Mouse (Mus musculus): Measurements from ENCODE around the gene Tubb4a.
"Not testable (repeated sequence)": the region's sequence is repeated elsewhere in the genome, so short reads cannot be mapped to it uniquely, and the experiment has no call there.

Gene Tubb4a

GRCm38 (mm10) chr17:57087049-57087832 is at the start of gene Tubb4a:
Tubb4a (minus strand) TSS chr17:57087782.
- DNase-seq (ENCODE audit: low read depth, low spot score), result no peak

- DNase-seq (ENCODE audit: low read depth, low spot score), result no peak
These were observed 48.1 kb upstream of the Tubb4a start for GRCm38 (mm10) chr17:57135635-57136034.

- no peak for DNase-seq (ENCODE audit: low read depth, low spot score)
These were observed 47.1 kb upstream of the Tubb4a start for GRCm38 (mm10) chr17:57134693-57135092.

- not testable (repeated sequence) for DNase-seq (ENCODE audit: low read depth, low spot score)
These were observed 46.4 kb upstream of the Tubb4a start for GRCm38 (mm10) chr17:57134021-57134420.

GRCm38 (mm10) chr17:57131793-57132192 is 44.2 kb upstream of the Tubb4a start:
- DNase-seq (ENCODE audit: low read depth, low spot score), result no peak

- DNase-seq (ENCODE audit: low read depth, low spot score), result no peak
These were observed 38.5 kb upstream of the Tubb4a start for GRCm38 (mm10) chr17:57125853-57126622.

GRCm38 (mm10) chr17:57124792-57125191 is 37.2 kb upstream of the Tubb4a start:
- no peak for DNase-seq (ENCODE audit: low read depth, low spot score)

GRCm38 (mm10) chr17:57123192-57124118 is 35.9 kb upstream of the Tubb4a start:
- DNase-seq (ENCODE audit: low read depth, low spot score), result no peak

- DNase-seq (ENCODE audit: low read depth, low spot score), result peak; percentile 70
These were observed 34.3 kb upstream of the Tubb4a start for GRCm38 (mm10) chr17:57121856-57122255.

GRCm38 (mm10) chr17:57118524-57119349 is 31.2 kb upstream of the Tubb4a start:
- peak; percentile 94 for DNase-seq (ENCODE audit: low read depth, low spot score)

GRCm38 (mm10) chr17:57116801-57117200 is 29.2 kb upstream of the Tubb4a start:
- DNase-seq (ENCODE audit: low read depth, low spot score), result no peak

- no peak for DNase-seq (ENCODE audit: low read depth, low spot score)
These were observed 25.3 kb upstream of the Tubb4a start for GRCm38 (mm10) chr17:57112768-57113474.

GRCm38 (mm10) chr17:57110005-57110404 is 22.4 kb upstream of the Tubb4a start:
- DNase-seq (ENCODE audit: low read depth, low spot score), result no peak

GRCm38 (mm10) chr17:57108666-57109171 is 21.1 kb upstream of the Tubb4a start:
- no peak for DNase-seq (ENCODE audit: low read depth, low spot score)

- DNase-seq (ENCODE audit: low read depth, low spot score), result no peak
These were observed 20.6 kb upstream of the Tubb4a start for GRCm38 (mm10) chr17:57108040-57108665.

- no peak for DNase-seq (ENCODE audit: low read depth, low spot score)
These were observed 19.5 kb upstream of the Tubb4a start for GRCm38 (mm10) chr17:57107064-57107463.

- no peak for DNase-seq (ENCODE audit: low read depth, low spot score)
These were observed 18.4 kb upstream of the Tubb4a start for GRCm38 (mm10) chr17:57106035-57106368.

GRCm38 (mm10) chr17:57105181-57106034 is 17.8 kb upstream of the Tubb4a start, which contains the start of gene Tnfsf9:
Tnfsf9 (plus strand) TSS chr17:57105325.
- DNase-seq (ENCODE audit: low read depth, low spot score), result peak; percentile 44

GRCm38 (mm10) chr17:57104496-57104895 is 16.9 kb upstream of the Tubb4a start:
- DNase-seq (ENCODE audit: low read depth, low spot score), result no peak
